Mouse (Mus musculus) embryonic facial prominence, embryonic 15.5 days (tissue): ENCODE data around the gene Fam81a. TPM values are rescaled to one million over a fixed set of nuclear protein-coding genes. Genes with fewer than 3 reads are reported as not detected.

Source experiments
- ATAC-seq: fragments of 200-750 bp; cut with Nextera tagmentation; 2 replicates; pipeline ENCODE4 v1.8.0; 2017; ENCODE audit warnings: low read depth, moderate TSS enrichment; ENCODE audit not compliant: insufficient number of reproducible peaks, low FRiP score, low TSS enrichment
- H3K27ac ChIP-seq: fragments of 300-500 bp; sonication (generic); replicated peaks from 2 replicates; pipeline ENCODE4 v1.5.1; 2015; ENCODE audit warnings: mild to moderate bottlenecking, inconsistent platforms
- H3K27me3 ChIP-seq: fragments of 300-500 bp; sonication (generic); 2 replicates; pipeline ENCODE4 v1.6.1; 2015; ENCODE audit warnings: inconsistent platforms
- H3K36me3 ChIP-seq: fragments of 300-500 bp; sonication (generic); 2 replicates; pipeline ENCODE4 v1.6.1; 2015; ENCODE audit warnings: mild to moderate bottlenecking, inconsistent platforms
- H3K4me1 ChIP-seq: fragments of 300-500 bp; sonication (generic); 2 replicates; pipeline ENCODE4 v1.6.1; 2015; ENCODE audit warnings: inconsistent platforms
- H3K4me2 ChIP-seq: fragments of 300-500 bp; sonication (generic); replicated peaks from 2 replicates; pipeline ENCODE4 v1.6.1; 2015; ENCODE audit warnings: mild to moderate bottlenecking, inconsistent platforms
- H3K4me3 ChIP-seq: fragments of 300-500 bp; sonication (generic); replicated peaks from 2 replicates; pipeline ENCODE4 v1.5.1; 2015; ENCODE audit warnings: mild to moderate bottlenecking, inconsistent platforms
- H3K9ac ChIP-seq: fragments of 300-500 bp; sonication (generic); 2 replicates; pipeline ENCODE4 v1.6.1; 2015; ENCODE audit warnings: inconsistent platforms
- H3K9me3 ChIP-seq: fragments of 300-500 bp; sonication (generic); replicated peaks from 2 replicates; pipeline ENCODE4 v1.6.1; 2016; ENCODE audit warnings: inconsistent platforms
- WGBS: fragments of 180-500 bp; shearing (Covaris S2); methylation state at CpG from one replicate; pipeline ENCODE4 v1.1.7; 2015; 5-methylcytosine and 5-hydroxymethylcytosine counted together
- polyA plus RNA-seq: library from polyadenylated mRNA; unstranded; fragments of >200 nt; fragmentation: Nextera tagmentation; extraction: Ambion mirVana; gene quantifications from 2 replicates; pipeline ENCODE4 v1.2.1, GENCODE M21; 2015

Gene Fam81a
- polyA plus RNA-seq, 1 experiment from 2014 or later, result 13.8 TPM

- Histone ChIP-seq H3K4me1 (peaks cover 16% of the 10 kb centered on the region), H3K9me3 (no peaks in the 10 kb centered on the region), H3K27me3 (peaks cover 14% of the 10 kb centered on the region), H3K36me3 (no peaks in the 10 kb centered on the region), H3K4me3 (peak overlapping the region; percentile 59), H3K27ac (no peak overlapping the region), H3K9ac (peak overlapping the region; percentile 42), H3K4me2 (peak overlapping the region; percentile 92)
- WGBS, result under 1% methylated on average over 87 of the region's 87 CpGs
- peak; percentile 86 for ATAC-seq
Measured at GRCm38 (mm10) chr9:70140871-70141796, 1.2 kb downstream of the Fam81a start.

GRCm38 (mm10) chr9:70140340-70140739 is 2.0 kb downstream of the Fam81a start:
- Histone ChIP-seq H3K9me3 (no peaks in the 10 kb centered on the region), H3K4me2 (peak overlapping the region; percentile 92), H3K4me1 (peaks cover 16% of the 10 kb centered on the region), H3K36me3 (no peaks in the 10 kb centered on the region), H3K27ac (no peak overlapping the region), H3K4me3 (peak overlapping the region; percentile 59), H3K27me3 (peaks cover 14% of the 10 kb centered on the region), H3K9ac (no peak overlapping the region)
- 33% methylated on average over 4 of the region's 4 CpGs for WGBS
- ATAC-seq, result no peak

- H3K9ac ChIP-seq, result no peak overlapping the region
- H3K4me2 ChIP-seq, result no peak overlapping the region
- peaks cover 16% of the 10 kb centered on the region for H3K4me1 ChIP-seq
- 28% methylated on average over 7 of the region's 7 CpGs for WGBS
- no peak overlapping the region for H3K27ac ChIP-seq
- H3K9me3 ChIP-seq, result no peaks in the 10 kb centered on the region
- no peak for ATAC-seq
- no peak overlapping the region for H3K4me3 ChIP-seq
- H3K36me3 ChIP-seq, result no peaks in the 10 kb centered on the region
- peaks cover 14% of the 10 kb centered on the region for H3K27me3 ChIP-seq
Measured at GRCm38 (mm10) chr9:70139331-70139885, 3.0 kb downstream of the Fam81a start.

- no peaks in the 10 kb centered on the region for H3K9me3 ChIP-seq
- H3K9ac ChIP-seq, result no peak overlapping the region
- WGBS, result 52% methylated on average over 7 of the region's 7 CpGs
- H3K36me3 ChIP-seq, result no peaks in the 10 kb centered on the region
- no peak overlapping the region for H3K27ac ChIP-seq
- no peak for ATAC-seq
- peaks cover 14% of the 10 kb centered on the region for H3K27me3 ChIP-seq
- peaks cover 16% of the 10 kb centered on the region for H3K4me1 ChIP-seq
- no peak overlapping the region for H3K4me2 ChIP-seq
- H3K4me3 ChIP-seq, result no peak overlapping the region
Measured at GRCm38 (mm10) chr9:70138511-70138910, 3.8 kb downstream of the Fam81a start.

GRCm38 (mm10) chr9:70137991-70138390 is 4.4 kb downstream of the Fam81a start:
- peaks cover 16% of the 10 kb centered on the region for H3K4me1 ChIP-seq
- no peak for ATAC-seq
- H3K36me3 ChIP-seq, result no peaks in the 10 kb centered on the region
- H3K4me2 ChIP-seq, result no peak overlapping the region
- H3K4me3 ChIP-seq, result no peak overlapping the region
- H3K27ac ChIP-seq, result no peak overlapping the region
- WGBS, result 75% methylated on average over 5 of the region's 5 CpGs
- H3K9me3 ChIP-seq, result no peaks in the 10 kb centered on the region
- peaks cover 14% of the 10 kb centered on the region for H3K27me3 ChIP-seq
- no peak overlapping the region for H3K9ac ChIP-seq

GRCm38 (mm10) chr9:70135186-70135585 is 7.2 kb downstream of the Fam81a start:
- no peak overlapping the region for H3K4me3 ChIP-seq
- peaks cover 9% of the 10 kb centered on the region for H3K27me3 ChIP-seq
- 90% methylated on average over 1 of the region's 1 CpGs for WGBS
- no peak overlapping the region for H3K4me2 ChIP-seq
- no peaks in the 10 kb centered on the region for H3K9me3 ChIP-seq
- no peak overlapping the region for H3K27ac ChIP-seq
- H3K9ac ChIP-seq, result no peak overlapping the region
- no peaks in the 10 kb centered on the region for H3K4me1 ChIP-seq
- no peaks in the 10 kb centered on the region for H3K36me3 ChIP-seq
- no peak for ATAC-seq

- 61% methylated on average over 5 of the region's 5 CpGs for WGBS
- H3K9me3 ChIP-seq, result no peaks in the 10 kb centered on the region
Measured at GRCm38 (mm10) chr9:70134716-70135115, 7.6 kb downstream of the Fam81a start.

GRCm38 (mm10) chr9:70134215-70134614 is 8.1 kb downstream of the Fam81a start:
- Histone ChIP-seq H3K9me3 (no peaks in the 10 kb centered on the region), H3K9ac (no peak overlapping the region), H3K4me3 (no peak overlapping the region), H3K36me3 (no peaks in the 10 kb centered on the region), H3K4me1 (no peaks in the 10 kb centered on the region), H3K27ac (no peak overlapping the region), H3K27me3 (peaks cover 4% of the 10 kb centered on the region), H3K4me2 (no peak overlapping the region)
- ATAC-seq, result no peak
- 83% methylated on average over 9 of the region's 9 CpGs for WGBS

More at GRCm38 (mm10) chr9:70134716-70135115, 7.6 kb downstream of the Fam81a start:
- H3K4me2 ChIP-seq, result no peak overlapping the region
- no peaks in the 10 kb centered on the region for H3K36me3 ChIP-seq
- no peak for ATAC-seq
- H3K27ac ChIP-seq, result no peak overlapping the region
- peaks cover 9% of the 10 kb centered on the region for H3K27me3 ChIP-seq
- no peaks in the 10 kb centered on the region for H3K4me1 ChIP-seq
- no peak overlapping the region for H3K4me3 ChIP-seq
- no peak overlapping the region for H3K9ac ChIP-seq

- Histone ChIP-seq H3K4me3 (no peak overlapping the region), H3K9me3 (no peaks in the 10 kb centered on the region), H3K36me3 (no peaks in the 10 kb centered on the region; the same call in 1 of the 2 replicates), H3K27me3 (no peaks in the 10 kb centered on the region), H3K27ac (no peak overlapping the region), H3K4me2 (no peak overlapping the region), H3K9ac (no peak overlapping the region), H3K4me1 (no peaks in the 10 kb centered on the region)
- no peak for ATAC-seq
- WGBS, result 91% methylated on average over 5 of the region's 5 CpGs
Measured at GRCm38 (mm10) chr9:70130786-70131185, 11.6 kb downstream of the Fam81a start.

GRCm38 (mm10) chr9:70111869-70112286 is 30.5 kb downstream of the Fam81a start:
- peaks cover 7% of the 10 kb centered on the region for H3K4me1 ChIP-seq
- no peaks in the 10 kb centered on the region for H3K9me3 ChIP-seq
- H3K36me3 ChIP-seq, result no peaks in the 10 kb centered on the region
- peak overlapping the region; percentile 29 for H3K4me3 ChIP-seq
- WGBS, result 2% methylated on average over 10 of the region's 10 CpGs
- no peak for ATAC-seq
- peak overlapping the region; percentile 47 for H3K4me2 ChIP-seq
- no peaks in the 10 kb centered on the region for H3K27me3 ChIP-seq
- H3K9ac ChIP-seq, result 0 out of 2 replicates have a peak overlapping the region, but pooled peaks have one; percentile 6
- H3K27ac ChIP-seq, result no peak overlapping the region

- Histone ChIP-seq H3K9me3 (no peaks in the 10 kb centered on the region), H3K27ac (no peak overlapping the region), H3K4me1 (peaks cover 7% of the 10 kb centered on the region), H3K9ac (no peak overlapping the region), H3K36me3 (no peaks in the 10 kb centered on the region), H3K4me3 (no peak overlapping the region), H3K27me3 (no peaks in the 10 kb centered on the region), H3K4me2 (no peak overlapping the region)
- ATAC-seq, result no peak
- WGBS, result 46% methylated on average over 7 of the region's 7 CpGs
Measured at GRCm38 (mm10) chr9:70110871-70111270, 31.5 kb downstream of the Fam81a start.
